Mouse (Mus musculus) neural tube, embryonic 15.5 days (tissue): Measurements from ENCODE around the gene Clip2. TPM values are rescaled to one million over a fixed set of nuclear protein-coding genes. Genes with fewer than 3 reads are reported as not detected.
A peak's percentile ranks its signal among the peaks of the same experiment; 100 is the strongest.
"Not testable (repeated sequence)": the region's sequence is repeated elsewhere in the genome, so short reads cannot be mapped to it uniquely, and the experiment has no call there.

Source experiments
- ATAC-seq: fragments of 200-750 bp; cut with Nextera tagmentation; 2 replicates; pipeline ENCODE4 v1.8.0; 2017; ENCODE audit warnings: mild to moderate bottlenecking, moderate TSS enrichment, moderate library complexity; ENCODE audit not compliant: low FRiP score
- H3K27ac ChIP-seq: fragments of 300-500 bp; sonication (generic); replicated peaks from 2 replicates; pipeline ENCODE4 v1.5.1; 2015; ENCODE audit warnings: mild to moderate bottlenecking, inconsistent platforms
- H3K27me3 ChIP-seq: fragments of 300-500 bp; sonication (generic); replicated peaks from 2 replicates; pipeline ENCODE4 v1.6.1; 2015; ENCODE audit warnings: inconsistent platforms
- H3K36me3 ChIP-seq: fragments of 300-500 bp; sonication (generic); 2 replicates; pipeline ENCODE4 v1.6.1; 2015; ENCODE audit warnings: inconsistent platforms
- H3K4me1 ChIP-seq: fragments of 300-500 bp; sonication (generic); 2 replicates; pipeline ENCODE4 v1.6.1; 2015; ENCODE audit warnings: inconsistent platforms
- H3K4me2 ChIP-seq: fragments of 300-500 bp; sonication (generic); 2 replicates; pipeline ENCODE4 v1.6.1; 2015; ENCODE audit warnings: inconsistent platforms, mild to moderate bottlenecking, moderate library complexity
- H3K4me3 ChIP-seq: fragments of 300-500 bp; sonication (generic); replicated peaks from 2 replicates; pipeline ENCODE4 v1.5.1; 2015; ENCODE audit warnings: mild to moderate bottlenecking, inconsistent platforms
- H3K9ac ChIP-seq: fragments of 300-500 bp; sonication (generic); replicated peaks from 2 replicates; pipeline ENCODE4 v1.6.1; 2015; ENCODE audit warnings: mild to moderate bottlenecking, inconsistent platforms
- H3K9me3 ChIP-seq: fragments of 300-500 bp; sonication (generic); replicated peaks from 2 replicates; pipeline ENCODE4 v1.6.1; 2016; ENCODE audit warnings: inconsistent platforms
- WGBS: fragments of 180-500 bp; shearing (Covaris S2); methylation state at CpG from one replicate; pipeline ENCODE4 v1.1.7; 2015; ENCODE audit warnings: mixed read lengths; 5-methylcytosine and 5-hydroxymethylcytosine counted together
- polyA plus RNA-seq: library from polyadenylated mRNA; unstranded; fragments of >200 nt; fragmentation: Nextera tagmentation; extraction: Ambion mirVana; gene quantifications from 2 replicates; pipeline ENCODE4 v1.2.1, GENCODE M21; 2015

The Clip2 gene
- polyA plus RNA-seq, 1 experiment from 2014 or later: 12.1 TPM

DNA sequence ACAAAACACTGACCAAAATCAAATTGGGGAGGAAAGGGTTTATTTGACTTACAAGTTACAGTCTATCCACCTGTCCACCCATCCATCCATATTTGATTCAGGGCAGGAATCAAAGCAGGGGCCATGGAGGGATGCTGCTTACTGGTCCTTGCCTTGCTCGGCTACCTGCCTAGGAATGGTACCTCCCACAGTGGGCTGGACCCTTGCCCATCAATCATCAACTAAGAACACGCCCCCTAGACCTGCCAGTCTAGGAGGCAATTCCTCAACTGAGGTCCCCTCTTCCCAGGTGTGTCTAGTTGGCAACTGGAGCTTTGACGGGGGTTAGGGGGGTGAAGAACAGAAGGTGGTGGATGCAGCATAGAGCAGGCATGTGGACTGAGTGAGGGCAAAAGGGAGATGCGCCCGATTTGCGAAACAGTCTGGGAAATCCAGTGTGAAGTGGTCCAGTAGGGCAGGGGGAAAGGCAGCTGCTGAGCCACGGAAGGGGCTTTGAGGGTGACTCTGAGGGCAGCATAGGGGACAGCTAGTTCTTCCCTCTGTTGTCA, 67.0 kb downstream of the Clip2 start:
- H3K27ac ChIP-seq: no peak overlapping the region
- no peak overlapping the region for H3K4me3 ChIP-seq
- no peaks in the 10 kb centered on the region for H3K9me3 ChIP-seq
- 84% methylated on average over 7 of the region's 7 CpGs for WGBS
- no peak overlapping the region for H3K9ac ChIP-seq
- no peaks in the 10 kb centered on the region for H3K27me3 ChIP-seq
- peaks cover 12% of the 10 kb centered on the region for H3K36me3 ChIP-seq
- H3K4me1 ChIP-seq: peaks cover 15% of the 10 kb centered on the region
- no peak overlapping the region for H3K4me2 ChIP-seq
- ATAC-seq: no peak

GRCm38 (mm10) chr5:134483291-134483690, 68.9 kb downstream of the Clip2 start:
- no peaks in the 10 kb centered on the region for H3K36me3 ChIP-seq
- no peak overlapping the region for H3K4me2 ChIP-seq
- H3K9ac ChIP-seq: no peak overlapping the region
- WGBS: 85% methylated on average over 1 of the region's 1 CpGs
- no peaks in the 10 kb centered on the region for H3K27me3 ChIP-seq
- peaks cover 10% of the 10 kb centered on the region for H3K4me1 ChIP-seq
- no peak for ATAC-seq
- no peak overlapping the region for H3K27ac ChIP-seq
- no peak overlapping the region for H3K4me3 ChIP-seq
- H3K9me3 ChIP-seq: no peaks in the 10 kb centered on the region

DNA sequence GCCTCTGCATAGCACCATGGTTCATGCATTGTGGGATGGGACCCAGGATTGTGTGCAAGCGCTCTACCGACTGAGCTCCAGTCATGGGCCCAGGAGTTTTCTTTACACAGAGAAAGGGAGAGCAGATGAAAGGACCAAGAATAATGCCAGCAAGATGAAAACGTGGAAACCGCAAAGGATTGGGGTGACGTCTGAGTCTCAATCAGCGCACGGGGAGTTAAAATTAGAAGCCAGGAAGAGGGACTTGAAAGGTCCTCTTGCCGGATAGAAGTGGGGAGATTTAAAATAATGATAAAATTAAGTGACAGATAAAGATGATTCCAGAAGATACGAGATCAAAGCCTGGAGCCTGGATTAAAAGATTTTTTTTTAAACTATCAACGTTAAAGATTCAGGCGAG, 69.9 kb downstream of the Clip2 start:
- Histone ChIP-seq H3K4me1 (peaks cover 7% of the 10 kb centered on the region; the same call in 1 of the 2 replicates), H3K4me2 (no peak overlapping the region), H3K27me3 (no peaks in the 10 kb centered on the region), H3K9me3 (no peaks in the 10 kb centered on the region), H3K4me3 (no peak overlapping the region), H3K27ac (no peak overlapping the region), H3K9ac (no peak overlapping the region), H3K36me3 (no peaks in the 10 kb centered on the region)
- WGBS: 80% methylated on average over 11 of the region's 11 CpGs
- ATAC-seq: no peak

DNA sequence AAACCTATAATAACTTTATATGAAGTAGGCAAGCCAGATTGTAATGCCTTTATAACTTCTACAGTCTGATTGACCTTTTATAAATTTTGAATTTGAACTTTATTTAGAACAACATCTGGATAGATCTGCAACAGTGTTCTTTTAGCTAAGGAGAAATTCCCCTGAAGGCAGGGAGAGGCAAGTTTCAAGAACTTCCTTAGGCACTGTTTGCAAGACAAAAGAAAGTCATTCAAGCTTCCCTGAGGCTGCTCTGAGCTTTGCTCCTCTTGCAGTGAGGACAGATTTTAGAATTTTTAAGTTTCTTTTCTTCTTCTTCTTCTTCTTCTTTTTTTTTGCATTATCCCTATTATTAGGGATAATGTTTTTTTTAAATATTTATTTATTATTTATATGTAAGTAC, 73.3 kb downstream of the Clip2 start:
- not testable (repeated sequence) for H3K9ac ChIP-seq, H3K4me1 ChIP-seq, H3K27me3 ChIP-seq, H3K27ac ChIP-seq, ATAC-seq, H3K9me3 ChIP-seq, H3K36me3 ChIP-seq, H3K4me2 ChIP-seq, H3K4me3 ChIP-seq

- not testable (repeated sequence) for H3K36me3 ChIP-seq, H3K4me2 ChIP-seq, H3K9me3 ChIP-seq, H3K9ac ChIP-seq, H3K27ac ChIP-seq, H3K27me3 ChIP-seq, H3K4me3 ChIP-seq, ATAC-seq, H3K4me1 ChIP-seq
- WGBS: 89% methylated on average over 7 of the region's 7 CpGs
These were observed 76.5 kb downstream of the Clip2 start for GRCm38 (mm10) chr5:134475686-134476085.

GRCm38 (mm10) chr5:134475006-134475605, 77.1 kb downstream of the Clip2 start:
- no peak overlapping the region for H3K4me3 ChIP-seq
- H3K27ac ChIP-seq: no peak overlapping the region
- WGBS: 93% methylated on average over 6 of the region's 6 CpGs
- no peaks in the 10 kb centered on the region for H3K36me3 ChIP-seq
- no peaks in the 10 kb centered on the region for H3K9me3 ChIP-seq
- H3K4me1 ChIP-seq: no peaks in the 10 kb centered on the region
- no peaks in the 10 kb centered on the region for H3K27me3 ChIP-seq
- H3K9ac ChIP-seq: no peak overlapping the region
- no peak overlapping the region for H3K4me2 ChIP-seq
- no peak for ATAC-seq

DNA sequence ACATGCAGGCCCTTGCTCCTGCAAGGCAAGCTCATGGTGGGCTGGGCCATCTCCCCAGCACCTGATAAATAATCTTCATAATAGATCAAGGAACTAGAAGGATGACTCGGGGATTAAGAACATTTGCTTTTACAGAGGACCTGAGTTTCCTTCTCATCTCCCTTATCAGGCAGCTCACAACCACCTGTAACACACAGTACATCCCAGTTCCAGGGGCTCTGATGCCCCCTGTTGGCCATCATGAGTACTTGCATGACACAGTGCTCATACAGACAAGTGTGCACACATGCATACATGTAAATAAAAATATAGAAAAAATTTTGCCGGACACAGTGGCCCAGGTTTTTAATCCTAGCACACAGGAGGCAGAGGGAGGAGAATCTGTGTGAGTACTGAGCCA, 78.3 kb downstream of the Clip2 start:
- 89% methylated on average over 2 of the region's 2 CpGs for whole genome bisulfite sequencing
- Histone ChIP-seq H3K4me3 (no peak overlapping the region), H3K9me3 (no peaks in the 10 kb centered on the region)

GRCm38 (mm10) chr5:134470538-134471169, 81.6 kb downstream of the Clip2 start:
- H3K4me1 ChIP-seq: peaks cover 17% of the 10 kb centered on the region
- ATAC-seq: no peak
- no peak overlapping the region for H3K27ac ChIP-seq
- no peak overlapping the region for H3K9ac ChIP-seq
- H3K4me2 ChIP-seq: no peak overlapping the region
- WGBS: 83% methylated on average over 8 of the region's 8 CpGs
- H3K4me3 ChIP-seq: no peak overlapping the region
- no peaks in the 10 kb centered on the region for H3K27me3 ChIP-seq
- H3K9me3 ChIP-seq: no peaks in the 10 kb centered on the region
- no peaks in the 10 kb centered on the region for H3K36me3 ChIP-seq

More for the DNA sequence above, 78.3 kb downstream of the Clip2 start:
- Histone ChIP-seq H3K4me1 (no peaks in the 10 kb centered on the region), H3K4me2 (no peak overlapping the region), H3K27me3 (no peaks in the 10 kb centered on the region), H3K27ac (no peak overlapping the region), H3K36me3 (no peaks in the 10 kb centered on the region), H3K9ac (no peak overlapping the region)
- no peak for ATAC-seq

GRCm38 (mm10) chr5:134469559-134470150, 82.6 kb downstream of the Clip2 start:
- Histone ChIP-seq H3K4me2 (no peak overlapping the region), H3K9ac (no peak overlapping the region), H3K9me3 (no peaks in the 10 kb centered on the region), H3K27me3 (no peaks in the 10 kb centered on the region), H3K4me3 (no peak overlapping the region), H3K27ac (no peak overlapping the region), H3K36me3 (no peaks in the 10 kb centered on the region), H3K4me1 (peaks cover 17% of the 10 kb centered on the region)
- ATAC-seq: no peak
- WGBS: 88% methylated on average over 7 of the region's 7 CpGs

GRCm38 (mm10) chr5:134468158-134468765, 84.0 kb downstream of the Clip2 start:
- H3K4me3 ChIP-seq: no peak overlapping the region
- H3K36me3 ChIP-seq: no peaks in the 10 kb centered on the region
- no peak overlapping the region for H3K9ac ChIP-seq
- H3K4me1 ChIP-seq: peaks cover 17% of the 10 kb centered on the region
- no peak overlapping the region for H3K4me2 ChIP-seq
- ATAC-seq: no peak
- WGBS: 60% methylated on average over 10 of the region's 10 CpGs
- H3K9me3 ChIP-seq: no peaks in the 10 kb centered on the region
- 0 out of 2 replicates have a peak overlapping the region, but pooled peaks have one; percentile 18 for H3K27ac ChIP-seq
- H3K27me3 ChIP-seq: no peaks in the 10 kb centered on the region

- Histone ChIP-seq H3K4me3 (no peak overlapping the region), H3K27me3 (no peaks in the 10 kb centered on the region), H3K36me3 (no peaks in the 10 kb centered on the region), H3K4me2 (no peak overlapping the region), H3K27ac (peak overlapping the region; percentile 75), H3K9ac (no peak overlapping the region), H3K4me1 (peaks cover 17% of the 10 kb centered on the region), H3K9me3 (no peaks in the 10 kb centered on the region)
- 53% methylated on average over 8 of the region's 8 CpGs for WGBS
- ATAC-seq: 0 out of 2 replicates have a peak, but pooled peaks have one; percentile 17
These were observed 85.1 kb downstream of the Clip2 start for GRCm38 (mm10) chr5:134467030-134467549.
